Mouse (Mus musculus) liver, adult 2 months (tissue): ENCODE data around the gene Sirpa. TPM values are rescaled to one million over a fixed set of nuclear protein-coding genes. Genes with fewer than 3 reads are reported as not detected.

Experiments
- DNase-seq: peaks from one replicate; pipeline ENCODE4 v3.0.0-alpha.2; 2011; ENCODE audit warnings: low read depth, low spot score; ENCODE audit errors: extremely low read depth
- H3K27ac ChIP-seq: fragments of 200-500 bp; replicated peaks from 2 replicates; pipeline ENCODE4 v1.5.1; 2012; ENCODE audit warnings: low read depth, mild to moderate bottlenecking, control low read depth, inconsistent platforms, low read length; ENCODE audit not compliant: insufficient read depth
- H3K27me3 ChIP-seq: fragments of 200-500 bp; 2 replicates; pipeline ENCODE4 v1.6.1; 2012; ENCODE audit warnings: mild to moderate bottlenecking, moderate library complexity, low read length, inconsistent platforms; ENCODE audit not compliant: control insufficient read depth, insufficient read depth
- H3K36me3 ChIP-seq: fragments of 200-500 bp; 2 replicates; pipeline ENCODE4 v1.6.1; 2012; ENCODE audit warnings: low read length, inconsistent platforms; ENCODE audit not compliant: control insufficient read depth, insufficient read depth
- H3K4me1 ChIP-seq: fragments of 200-500 bp; 2 replicates; pipeline ENCODE4 v1.6.1; 2011; ENCODE audit warnings: low read length; ENCODE audit not compliant: control insufficient read depth, insufficient read depth
- H3K4me3 ChIP-seq: fragments of 200-500 bp; 2 replicates; pipeline ENCODE4 v1.5.1; 2011; ENCODE audit warnings: low read depth, mild to moderate bottlenecking, control low read depth, low read length, moderate library complexity; ENCODE audit not compliant: insufficient read depth
- H3K79me2 ChIP-seq: fragments of 200-500 bp; 2 replicates; pipeline ENCODE4 v1.6.1; 2012; ENCODE audit warnings: inconsistent platforms, mild to moderate bottlenecking, low read length, moderate library complexity; ENCODE audit not compliant: control insufficient read depth, insufficient read depth
- H3K9ac ChIP-seq: fragments of 200-500 bp; 2 replicates; pipeline ENCODE4 v1.6.1; 2012; ENCODE audit warnings: low read depth, mild to moderate bottlenecking, control low read depth, inconsistent platforms, low read length
- CTCF ChIP-seq: fragments of 200-500 bp; IDR thresholded peaks from 2 replicates; pipeline ENCODE4 v1.5.1; 2011; ENCODE audit warnings: low read depth, low read length, control low read depth
- POLR2A ChIP-seq: fragments of 200-500 bp; IDR thresholded peaks from 2 replicates; pipeline ENCODE4 v1.6.1; 2011; ENCODE audit warnings: low read length, control low read depth; ENCODE audit not compliant: insufficient read depth; ENCODE audit errors: extremely low read depth
- WGBS: fragments of 180-500 bp; shearing (Covaris S2); methylation state at CpG from one replicate; pipeline ENCODE4 v1.1.7; 2018; 5-methylcytosine and 5-hydroxymethylcytosine counted together
- polyA plus RNA-seq: library from polyadenylated mRNA; depleted of rRNA; stranded (reverse); fragments of >200 nt; gene quantifications from 2 replicates; pipeline ENCODE4 v1.2.3, GENCODE M21; 2012
- total RNA-seq: library from RNA; depleted of rRNA; stranded (reverse); fragments of >200 nt; gene quantifications from 2 replicates; pipeline ENCODE4 v1.2.3, GENCODE M21; 2014

Gene Sirpa
- total and polyA plus RNA-seq, 2 experiments: 12.4 to 13.1 TPM

GRCm38 (mm10) chr2:129633982-129634381, 41.3 kb downstream of the Sirpa start:
- WGBS: 78% methylated on average over 3 of the region's 3 CpGs
- H3K9ac ChIP-seq: no peak overlapping the region
- 0 out of 2 replicates have a peak, but pooled peaks cover 2% of the 10 kb centered on the region for H3K4me1 ChIP-seq
- H3K36me3 ChIP-seq: no peaks in the 10 kb centered on the region
- no peaks in the 10 kb centered on the region for H3K79me2 ChIP-seq
- H3K4me3 ChIP-seq: no peak overlapping the region
- TF ChIP-seq POLR2A (no peak), CTCF (no peak)
- no peak for DNase-seq
- no peaks in the 10 kb centered on the region for H3K27me3 ChIP-seq
- no peak overlapping the region for H3K27ac ChIP-seq

GRCm38 (mm10) chr2:129652616-129653015, 60.0 kb downstream of the Sirpa start:
- no peaks in the 10 kb centered on the region for H3K27me3 ChIP-seq
- H3K36me3 ChIP-seq: no peaks in the 10 kb centered on the region
- H3K9ac ChIP-seq: no peak overlapping the region
- no peak for DNase-seq
- no peaks in the 10 kb centered on the region for H3K79me2 ChIP-seq
- H3K4me1 ChIP-seq: no peaks in the 10 kb centered on the region
- no peak overlapping the region for H3K27ac ChIP-seq
- no peak overlapping the region for H3K4me3 ChIP-seq
- WGBS: 74% methylated on average over 4 of the region's 4 CpGs
- TF ChIP-seq POLR2A (no peak), CTCF (no peak)

- WGBS: 73% methylated on average over 2 of the region's 2 CpGs
- no peak overlapping the region for H3K4me3 ChIP-seq
- no peaks in the 10 kb centered on the region for H3K79me2 ChIP-seq
- H3K4me1 ChIP-seq: no peaks in the 10 kb centered on the region
- no peak for DNase-seq
- H3K27me3 ChIP-seq: no peaks in the 10 kb centered on the region
- TF ChIP-seq POLR2A (no peak), CTCF (no peak)
- H3K36me3 ChIP-seq: no peaks in the 10 kb centered on the region
- no peak overlapping the region for H3K27ac ChIP-seq
- H3K9ac ChIP-seq: no peak overlapping the region
Measured at GRCm38 (mm10) chr2:129653632-129654031, 61.0 kb downstream of the Sirpa start.

- H3K4me1 ChIP-seq: no peaks in the 10 kb centered on the region
- H3K27me3 ChIP-seq: no peaks in the 10 kb centered on the region
- no peak overlapping the region for H3K4me3 ChIP-seq
- H3K9ac ChIP-seq: no peak overlapping the region
- TF ChIP-seq CTCF (no peak), POLR2A (no peak)
- H3K36me3 ChIP-seq: no peaks in the 10 kb centered on the region
- H3K27ac ChIP-seq: no peak overlapping the region
- no peak for DNase-seq
- 88% methylated on average over 4 of the region's 4 CpGs for WGBS
- no peaks in the 10 kb centered on the region for H3K79me2 ChIP-seq
Measured at GRCm38 (mm10) chr2:129654233-129654950, 61.8 kb downstream of the Sirpa start.

GRCm38 (mm10) chr2:129655033-129655432, 62.4 kb downstream of the Sirpa start:
- DNase-seq: no peak
- H3K4me1 ChIP-seq: no peaks in the 10 kb centered on the region
- no peaks in the 10 kb centered on the region for H3K27me3 ChIP-seq
- H3K4me3 ChIP-seq: no peak overlapping the region
- no peak overlapping the region for H3K9ac ChIP-seq
- H3K27ac ChIP-seq: no peak overlapping the region
- H3K79me2 ChIP-seq: no peaks in the 10 kb centered on the region
- H3K36me3 ChIP-seq: no peaks in the 10 kb centered on the region
- TF ChIP-seq CTCF: no peak
- no peak for TF ChIP-seq POLR2A
- 92% methylated on average over 4 of the region's 4 CpGs for WGBS

- H3K4me3 ChIP-seq: no peak overlapping the region
- no peaks in the 10 kb centered on the region for H3K36me3 ChIP-seq
- H3K27me3 ChIP-seq: no peaks in the 10 kb centered on the region
- no peak for DNase-seq
- 86% methylated on average over 4 of the region's 4 CpGs for WGBS
- TF ChIP-seq CTCF (no peak), POLR2A (no peak)
- H3K27ac ChIP-seq: no peak overlapping the region
- no peaks in the 10 kb centered on the region for H3K4me1 ChIP-seq
- H3K9ac ChIP-seq: no peak overlapping the region
- H3K79me2 ChIP-seq: no peaks in the 10 kb centered on the region
Measured at GRCm38 (mm10) chr2:129658796-129659195, 66.2 kb downstream of the Sirpa start.
